Mouse (Mus musculus): ENCODE measurements around the gene F10. TPM values are rescaled to one million over a fixed set of nuclear protein-coding genes. Genes with fewer than 3 reads are reported as not detected.
A peak's percentile ranks its signal among the peaks of the same experiment; 100 is the strongest.
"Not testable (repeated sequence)": the region's sequence is repeated elsewhere in the genome, so short reads cannot be mapped to it uniquely, and the experiment has no call there.

Gene F10
- total RNA-seq, 2 experiments from 2014 or later: not detected

- no peak for DNase-seq
- intact Hi-C loops (cut with DNase I; ENCODE audit: low total_unique reads): no loop called here
Observed at GRCm38 (mm10) chr8:13050550-13050949, 13.4 kb downstream of the F10 start.

GRCm38 (mm10) chr8:13057351-13057750, 20.2 kb downstream of the F10 start:
- no peak for DNase-seq
- intact Hi-C loops (cut with DNase I; ENCODE audit: low total_unique reads): no loop called here

GRCm38 (mm10) chr8:13060441-13061150, 23.5 kb downstream of the F10 start, which contains the start of gene Proz:
TSS of gene Proz (plus strand) at chr8:13060914.
- DNase-seq: no peak
- intact Hi-C loops (cut with DNase I; ENCODE audit: low total_unique reads): no loop called here

GRCm38 (mm10) chr8:13063112-13063511, 26.0 kb downstream of the F10 start:
- DNase-seq: no peak
- intact Hi-C loops (cut with DNase I; ENCODE audit: low total_unique reads): no loop called here

- intact Hi-C loops (cut with DNase I; ENCODE audit: low total_unique reads): no loop called here
- DNase-seq: no peak
Observed at GRCm38 (mm10) chr8:13073255-13073654, 36.1 kb downstream of the F10 start.

- intact Hi-C loops (cut with DNase I; ENCODE audit: low total_unique reads): no loop called here
- no peak for DNase-seq
Observed at GRCm38 (mm10) chr8:13075044-13075443, 37.9 kb downstream of the F10 start.

- intact Hi-C loops (cut with DNase I; ENCODE audit: low total_unique reads); DNase-seq: not testable (repeated sequence)
Observed at GRCm38 (mm10) chr8:13075579-13075978, 38.5 kb downstream of the F10 start.

GRCm38 (mm10) chr8:13077542-13077941, 40.4 kb downstream of the F10 start:
- DNase-seq: no peak
- intact Hi-C loops (cut with DNase I; ENCODE audit: low total_unique reads): no loop called here

- intact Hi-C loops (cut with DNase I; ENCODE audit: low total_unique reads): loop anchor here (5.0 kb wide), 1 partner anchor 122 kb away; no protein-coding TSS in a partner anchor
- peak; percentile 91 for DNase-seq
Observed at GRCm38 (mm10) chr8:13104691-13105086, 67.6 kb downstream of the F10 start.

GRCm38 (mm10) chr8:13105087-13105881, 68.2 kb downstream of the F10 start, which contains the start of the genes Pcid2 and Cul4a:
TSS of gene Pcid2 (minus strand) at chr8:13105459.
TSS of gene Cul4a (plus strand) at chr8:13105621.
- intact Hi-C loops (cut with DNase I; ENCODE audit: low total_unique reads): no loop called here
- DNase-seq: peak; percentile 98

- intact Hi-C loops (cut with DNase I; ENCODE audit: low total_unique reads): no loop called here
- peak; percentile 61 for DNase-seq
Observed at GRCm38 (mm10) chr8:13105908-13106551, 68.9 kb downstream of the F10 start.

Other genes starting within 250 kb of the F10 start
- gene Mcf2l, start 163.5 kb upstream of the F10 start, total RNA-seq (2021): 10 to 100 TPM; 23.7 to 57.8 TPM
- not detected for gene F7, start 11.3 kb upstream of the F10 start, total RNA-seq (2021)
- gene Proz, start 23.6 kb downstream of the F10 start, total RNA-seq (2021): not detected
- gene Pcid2, start 68.2 kb downstream of the F10 start, total RNA-seq (2021): 1 to 10 TPM; 6.7 to 8.4 TPM
- gene Cul4a, start 68.3 kb downstream of the F10 start, total RNA-seq (2021): 10 to 100 TPM; 73.3 to 76.9 TPM
- gene Lamp1, start 121.9 kb downstream of the F10 start, total RNA-seq (2021): 100 to 1,000 TPM; 222 to 232 TPM
- gene Grtp1, start 163.3 kb downstream of the F10 start, total RNA-seq (2021): 10 to 100 TPM; 10.1 to 12.4 TPM
- gene Adprhl1, start 216.9 kb downstream of the F10 start, total RNA-seq (2021): 10 to 100 TPM; 51.9 to 71.6 TPM

Measured in gastrocnemius, postnatal 14 days (tissue).